Mouse (Mus musculus): ENCODE results near the gene Rgmb.

DNA sequence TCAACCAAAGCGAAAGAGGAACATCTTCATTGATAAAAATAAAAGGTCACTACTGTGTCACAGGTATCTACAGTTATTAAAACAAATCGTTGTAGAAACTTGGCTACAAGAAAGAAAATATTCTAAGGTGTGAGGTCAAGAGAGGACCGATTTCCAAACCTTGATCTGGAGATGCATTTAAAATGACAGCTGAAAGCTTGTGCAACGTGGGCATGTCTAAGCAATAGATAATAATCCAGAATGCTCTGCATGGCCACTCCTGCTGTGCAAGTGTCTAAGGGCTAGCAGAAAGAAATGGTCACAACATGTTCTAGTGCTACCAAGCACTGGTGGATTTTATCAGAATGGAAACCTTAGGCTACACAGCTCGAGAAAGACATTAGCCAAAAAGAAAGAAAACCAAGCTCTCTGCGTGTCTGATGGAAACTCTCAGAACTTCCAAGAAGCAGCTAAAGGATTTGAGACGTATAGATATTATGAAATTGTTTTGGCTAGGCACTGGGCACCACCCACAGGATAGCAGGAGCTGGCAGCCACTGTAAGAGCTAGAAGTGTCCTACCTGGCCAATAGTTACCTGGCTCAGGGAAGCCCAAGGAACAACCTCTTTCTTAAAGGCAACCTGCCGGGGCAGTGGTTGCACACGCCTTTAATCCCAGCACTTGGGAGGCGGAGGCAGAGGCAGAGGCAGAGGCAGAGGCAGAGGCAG is 15.4 kb downstream of the Rgmb start:
- no peak for TF ChIP-seq CTCF (IDR thresholded peaks at IDR 0.05; ENCODE audit: control insufficient read depth, insufficient read depth, insufficient replicate concordance, low read depth, low read length)
- TF ChIP-seq POLR2A (IDR thresholded peaks at IDR 0.05; ENCODE audit: control insufficient read depth, low read depth, low read length): no peak

All from testis, adult 2 months (tissue).